Mouse (Mus musculus) embryonic facial prominence, embryonic 12.5 days (tissue): ENCODE data around the gene Tlr12. TPM values are rescaled to one million over a fixed set of nuclear protein-coding genes. Genes with fewer than 3 reads are reported as not detected.

Source experiments
- ATAC-seq: fragments of 200-750 bp; cut with Nextera tagmentation; 2 replicates; pipeline ENCODE4 v1.8.0; 2017; ENCODE audit not compliant: insufficient number of reproducible peaks, insufficient read depth, low FRiP score, low TSS enrichment
- H3K27ac ChIP-seq: fragments of 300-500 bp; sonication (generic); 2 replicates; pipeline ENCODE4 v1.5.1; 2016; ENCODE audit warnings: mild to moderate bottlenecking
- H3K27me3 ChIP-seq: fragments of 300-500 bp; sonication (generic); 2 replicates; pipeline ENCODE4 v1.6.1; 2016; ENCODE audit warnings: mild to moderate bottlenecking, moderate library complexity
- H3K36me3 ChIP-seq: fragments of 300-500 bp; sonication (generic); 2 replicates; pipeline ENCODE4 v1.6.1; 2016; ENCODE audit warnings: mild to moderate bottlenecking
- H3K4me1 ChIP-seq: fragments of 300-500 bp; sonication (generic); 2 replicates; pipeline ENCODE4 v1.6.1; 2016
- H3K4me2 ChIP-seq: fragments of 300-500 bp; sonication (generic); replicated peaks from 2 replicates; pipeline ENCODE4 v1.6.1; 2016; ENCODE audit warnings: mild to moderate bottlenecking, moderate library complexity
- H3K4me3 ChIP-seq: fragments of 300-500 bp; sonication (generic); 2 replicates; pipeline ENCODE4 v1.5.1; 2016; ENCODE audit warnings: mild to moderate bottlenecking
- H3K9ac ChIP-seq: fragments of 300-500 bp; sonication (generic); 2 replicates; pipeline ENCODE4 v1.6.1; 2016; ENCODE audit warnings: mild to moderate bottlenecking, moderate library complexity
- H3K9me3 ChIP-seq: fragments of 300-500 bp; sonication (generic); 2 replicates; pipeline ENCODE4 v1.6.1; 2016; ENCODE audit warnings: mild to moderate bottlenecking, moderate library complexity
- WGBS: fragments of 180-500 bp; shearing (Covaris S2); methylation state at CpG from one replicate; pipeline ENCODE4 v1.1.7; 2016; 5-methylcytosine and 5-hydroxymethylcytosine counted together
- polyA plus RNA-seq: library from polyadenylated mRNA; unstranded; fragments of >200 nt; fragmentation: Nextera tagmentation; extraction: Ambion mirVana; gene quantifications from 2 replicates; pipeline ENCODE4 v1.2.1, GENCODE M21; 2016

Gene Tlr12
- polyA plus RNA-seq, 1 experiment from 2014 or later = 1.1 TPM

DNA sequence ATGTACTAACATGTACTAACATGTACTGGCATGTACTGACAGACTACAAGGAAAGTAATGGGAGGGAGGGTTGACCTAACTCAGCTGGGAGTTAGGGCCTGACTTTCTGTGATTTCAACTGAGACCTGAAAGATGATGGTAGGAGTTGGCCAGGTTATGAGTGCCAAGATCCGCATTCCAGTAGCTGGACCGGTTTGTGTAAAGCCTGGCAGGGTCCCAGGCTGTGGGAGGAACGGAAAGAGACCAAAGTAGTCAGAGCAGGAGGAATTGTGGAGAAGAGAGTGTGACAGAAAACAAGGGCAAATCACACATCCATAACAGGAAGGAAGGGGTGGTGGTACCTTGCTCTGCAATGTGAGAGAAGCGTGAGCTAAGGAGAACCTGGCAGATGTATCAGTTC lies 42.6 kb downstream of the Tlr12 start:
- Histone ChIP-seq H3K4me1 (no peaks in the 10 kb centered on the region), H3K27me3 (no peaks in the 10 kb centered on the region), H3K4me3 (no peak overlapping the region), H3K36me3 (peaks cover 22% of the 10 kb centered on the region), H3K27ac (no peak overlapping the region), H3K9me3 (peaks cover 5% of the 10 kb centered on the region), H3K9ac (no peak overlapping the region), H3K4me2 (no peak overlapping the region)
- WGBS = 93% methylated on average over 4 of the region's 4 CpGs
- no peak for ATAC-seq

Other genes with a start within 250 kb of the Tlr12 start
- gene Zscan20, start 8.5 kb downstream of the Tlr12 start, polyA plus RNA-seq = 6.6 and 7.1 TPM in 2 replicates
- 82.4 and 106 TPM in 2 replicates for gene Phc2, start 36.1 kb upstream of the Tlr12 start, polyA plus RNA-seq
- 0.18 and 0.19 TPM in 2 replicates for gene A3galt2, start 136.7 kb upstream of the Tlr12 start, polyA plus RNA-seq
- gene Zfp362, start 187.4 kb upstream of the Tlr12 start, polyA plus RNA-seq = 52.3 and 55.7 TPM in 2 replicates